Mouse (Mus musculus) cerebellum, adult (tissue): ENCODE data around the gene Fam222b.

Experiments used
- ATAC-seq: cut with Nextera tagmentation; 2 replicates; pipeline ENCODE4 v1.9.2; 2017; ENCODE audit warnings: mild to moderate bottlenecking, moderate library complexity, mixed read lengths; ENCODE audit not compliant: insufficient number of reproducible peaks, low FRiP score, low TSS enrichment

The Fam222b gene

GRCm38 (mm10) chr11:78202372-78202771, 107.9 kb downstream of the Fam222b start:
- ATAC-seq = no peak

GRCm38 (mm10) chr11:78204287-78204686, 109.8 kb downstream of the Fam222b start:
- no peak for ATAC-seq

- ATAC-seq = no peak
Observed at GRCm38 (mm10) chr11:78205361-78206206, 111.1 kb downstream of the Fam222b start.
